Mouse (Mus musculus) induced T-regulatory cell, adult 2 months (primary cell): ENCODE data around the gene Babam2.
"Not testable (repeated sequence)": the region's sequence is repeated elsewhere in the genome, so short reads cannot be mapped to it uniquely, and the experiment has no call there.

Experiments
- DNase-seq: peaks from one replicate; pipeline ENCODE4 v3.0.0-alpha.2; 2012; ENCODE audit warnings: low read depth

Babam2 gene

DNA sequence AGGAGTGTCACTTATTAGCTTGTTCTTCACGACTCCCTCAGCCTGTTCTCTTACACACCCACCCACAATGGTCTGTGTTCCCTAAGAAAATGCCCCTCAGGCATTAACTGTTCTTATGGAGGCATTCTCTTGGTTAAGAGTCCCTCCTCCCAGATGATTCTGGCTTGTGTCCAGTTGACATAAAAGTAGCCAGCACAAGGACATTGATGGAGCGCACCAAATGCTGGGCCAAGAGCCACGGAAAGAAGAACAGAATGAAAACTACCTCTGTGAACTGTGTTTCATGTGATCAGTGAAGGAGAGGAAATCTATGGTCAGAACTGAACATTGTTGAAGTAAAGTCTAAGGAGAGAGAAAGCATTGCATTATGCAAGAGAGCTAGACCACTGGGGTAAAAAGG is 89.7 kb downstream of the Babam2 start:
- DNase-seq, result no peak

DNA sequence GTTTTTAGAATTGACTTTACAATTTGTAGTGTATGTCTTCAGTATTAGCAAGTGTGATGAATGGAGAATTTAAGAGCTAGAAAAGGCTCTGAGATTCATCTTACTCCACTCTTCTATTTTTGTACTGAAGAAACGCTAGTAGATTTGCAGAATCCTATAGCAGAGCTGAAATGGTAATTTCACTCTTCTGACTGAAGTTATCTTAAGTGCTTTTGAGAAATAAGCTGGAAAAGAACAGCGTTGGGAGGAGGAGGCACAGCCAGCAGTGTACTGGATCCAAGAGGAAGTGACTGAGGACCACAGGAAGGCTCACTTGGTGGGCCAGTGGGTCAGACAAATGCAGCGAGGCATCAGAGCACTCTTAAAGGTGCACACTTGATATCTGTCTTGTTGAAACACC is 90.1 kb downstream of the Babam2 start:
- no peak for DNase-seq

DNA sequence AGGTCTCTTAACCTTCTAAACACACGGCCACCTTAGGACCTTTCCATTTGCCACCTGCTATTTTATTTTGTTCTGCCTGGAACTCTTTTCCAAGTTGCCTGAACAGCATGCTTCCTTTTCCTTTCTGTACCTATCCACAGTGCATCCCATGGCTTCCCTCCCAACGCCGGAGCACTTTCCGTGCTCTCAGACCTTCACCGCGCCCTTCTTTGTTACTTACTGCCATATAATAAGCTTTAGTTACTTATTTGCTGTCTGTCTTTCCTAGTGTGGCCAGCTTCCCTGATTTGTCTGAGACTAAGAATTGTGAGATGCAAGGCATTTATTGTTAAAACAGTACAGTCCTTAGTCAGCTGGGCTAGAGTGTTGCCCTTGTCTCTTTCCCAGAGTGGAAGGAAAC is 94.9 kb downstream of the Babam2 start:
- no peak for DNase-seq

DNA sequence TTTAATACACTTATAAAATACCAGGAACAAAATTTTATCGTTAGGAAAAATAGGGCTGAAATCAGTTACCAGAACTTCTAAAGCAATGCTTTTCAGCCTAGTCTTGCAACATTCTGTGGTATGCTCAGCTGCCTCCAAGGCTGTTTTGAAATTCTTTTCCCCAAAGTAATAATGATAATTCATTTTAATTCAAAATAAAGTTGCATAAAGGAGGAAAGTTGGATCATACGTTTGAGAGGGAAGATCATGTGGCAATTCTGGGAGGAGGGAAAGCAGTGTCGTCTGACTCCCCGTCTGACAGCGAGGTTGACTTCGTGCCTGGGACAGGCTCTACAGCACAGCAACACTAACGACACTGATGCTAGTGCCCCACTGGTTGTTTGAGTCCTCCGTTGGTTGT is 95.4 kb downstream of the Babam2 start:
- no peak for DNase-seq

DNA sequence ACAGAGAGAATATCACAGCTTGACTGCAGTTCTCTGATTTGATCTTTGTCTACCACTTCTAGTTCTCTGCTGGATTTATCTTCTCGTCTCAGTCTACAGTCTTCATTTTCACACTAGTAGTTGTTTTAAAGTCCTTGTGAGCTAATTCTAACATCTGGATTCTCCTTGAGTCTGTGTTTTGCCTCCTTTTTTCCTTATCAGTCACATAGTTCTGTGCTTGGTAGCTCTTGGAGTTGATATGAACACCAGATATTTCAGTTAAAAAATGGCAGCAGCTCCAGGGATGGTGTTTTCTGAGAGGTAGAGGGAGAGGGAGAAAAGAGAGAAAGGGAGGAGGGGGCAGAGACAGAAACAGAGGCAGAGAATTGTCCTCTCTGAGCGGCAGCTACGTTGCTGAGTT is 97.9 kb downstream of the Babam2 start:
- no peak for DNase-seq

DNA sequence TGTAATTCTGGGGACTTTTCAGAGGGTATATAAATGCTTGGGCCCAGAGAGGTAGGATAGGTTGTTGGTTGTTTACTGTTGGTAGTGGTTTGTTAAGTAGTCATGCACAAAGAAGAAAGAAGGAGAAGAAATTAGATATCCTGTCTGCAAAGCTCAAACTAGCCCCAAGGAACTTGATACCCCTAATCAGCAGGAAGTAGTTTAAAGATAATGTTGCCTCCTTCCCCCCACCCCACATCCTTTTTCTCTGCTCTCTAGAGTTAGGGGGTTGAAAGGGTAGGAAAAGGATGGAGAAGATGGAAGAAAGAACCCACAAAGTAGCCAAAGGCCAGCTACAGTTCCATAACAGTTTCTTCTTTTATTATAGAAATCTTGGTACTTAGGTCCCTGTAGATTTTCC is 99.5 kb downstream of the Babam2 start:
- no peak for DNase-seq

DNA sequence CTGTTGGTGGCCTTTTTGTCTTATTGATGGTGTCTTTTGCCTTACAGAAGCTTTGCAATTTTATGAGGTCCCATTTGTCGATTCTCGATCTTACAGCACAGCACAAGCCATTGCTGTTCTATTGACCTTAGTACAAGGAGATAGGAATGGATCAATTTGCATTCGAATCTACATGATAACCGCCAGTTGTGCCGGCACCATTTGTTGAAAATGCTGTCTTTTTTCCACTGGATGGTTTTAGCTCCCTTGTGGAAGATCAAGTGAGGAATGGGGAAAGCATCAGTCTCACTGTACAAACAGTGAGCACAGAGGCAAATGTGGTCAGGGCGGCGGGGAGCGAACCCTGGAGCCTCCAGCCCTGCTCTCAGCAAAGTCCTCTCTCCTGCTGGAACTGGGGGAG is 106.7 kb downstream of the Babam2 start:
- DNase-seq, result not testable (repeated sequence)

DNA sequence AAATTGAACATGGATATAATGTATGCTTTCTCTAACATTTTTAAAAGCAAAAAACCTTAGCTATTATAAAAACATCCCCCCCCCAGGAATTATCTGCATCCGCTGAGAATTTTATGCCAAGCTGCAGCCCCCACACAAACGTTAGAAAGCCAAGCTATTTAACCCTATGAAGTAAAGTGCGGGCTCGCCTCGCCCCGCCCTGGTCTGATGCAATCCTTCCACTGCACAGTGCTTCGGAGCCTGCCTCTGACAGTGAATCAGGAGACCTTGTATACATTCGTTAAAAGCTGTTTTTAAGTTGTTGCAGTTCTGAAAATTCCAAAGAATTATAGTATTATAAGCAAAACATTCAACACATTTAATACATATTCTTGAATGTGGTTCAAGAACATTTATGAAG is 107.3 kb downstream of the Babam2 start:
- no peak for DNase-seq

DNA sequence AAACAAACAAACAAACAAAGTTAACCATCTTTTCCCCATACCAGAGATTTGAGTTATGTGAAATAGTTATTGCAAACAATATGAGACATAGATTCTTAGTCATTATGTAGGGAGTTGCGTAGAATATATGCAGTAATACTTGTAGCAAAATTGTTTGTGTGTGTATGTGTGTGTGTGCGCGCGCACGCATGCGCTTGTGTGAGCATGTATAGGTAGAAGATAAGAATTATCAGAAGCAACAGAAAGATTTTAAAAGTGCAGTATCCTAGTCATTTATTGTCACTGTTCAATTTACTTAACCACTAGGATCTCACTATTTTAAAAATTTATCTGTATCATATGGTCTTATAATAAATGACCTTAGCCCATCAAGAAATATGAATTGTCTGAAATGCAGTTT is 109.8 kb downstream of the Babam2 start:
- no peak for DNase-seq

DNA sequence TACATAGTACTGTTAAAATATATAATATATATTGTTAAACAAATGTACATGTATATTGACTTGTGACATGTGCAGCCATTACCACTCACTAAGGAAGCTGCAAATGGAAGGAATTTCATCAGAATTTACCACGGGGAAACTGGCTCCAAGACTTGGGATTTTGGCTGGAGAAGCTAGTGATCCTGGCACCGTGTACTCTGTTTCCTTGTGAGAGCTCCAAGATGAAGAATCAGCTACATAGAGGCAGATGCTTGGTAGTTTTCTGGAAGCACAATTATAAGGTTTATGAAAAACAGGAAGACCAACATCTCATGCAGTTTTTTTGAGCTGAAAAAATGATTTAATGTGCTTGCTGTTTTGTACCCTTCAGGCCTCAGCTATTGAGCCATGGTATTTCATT is 110.8 kb downstream of the Babam2 start:
- DNase-seq, result no peak

DNA sequence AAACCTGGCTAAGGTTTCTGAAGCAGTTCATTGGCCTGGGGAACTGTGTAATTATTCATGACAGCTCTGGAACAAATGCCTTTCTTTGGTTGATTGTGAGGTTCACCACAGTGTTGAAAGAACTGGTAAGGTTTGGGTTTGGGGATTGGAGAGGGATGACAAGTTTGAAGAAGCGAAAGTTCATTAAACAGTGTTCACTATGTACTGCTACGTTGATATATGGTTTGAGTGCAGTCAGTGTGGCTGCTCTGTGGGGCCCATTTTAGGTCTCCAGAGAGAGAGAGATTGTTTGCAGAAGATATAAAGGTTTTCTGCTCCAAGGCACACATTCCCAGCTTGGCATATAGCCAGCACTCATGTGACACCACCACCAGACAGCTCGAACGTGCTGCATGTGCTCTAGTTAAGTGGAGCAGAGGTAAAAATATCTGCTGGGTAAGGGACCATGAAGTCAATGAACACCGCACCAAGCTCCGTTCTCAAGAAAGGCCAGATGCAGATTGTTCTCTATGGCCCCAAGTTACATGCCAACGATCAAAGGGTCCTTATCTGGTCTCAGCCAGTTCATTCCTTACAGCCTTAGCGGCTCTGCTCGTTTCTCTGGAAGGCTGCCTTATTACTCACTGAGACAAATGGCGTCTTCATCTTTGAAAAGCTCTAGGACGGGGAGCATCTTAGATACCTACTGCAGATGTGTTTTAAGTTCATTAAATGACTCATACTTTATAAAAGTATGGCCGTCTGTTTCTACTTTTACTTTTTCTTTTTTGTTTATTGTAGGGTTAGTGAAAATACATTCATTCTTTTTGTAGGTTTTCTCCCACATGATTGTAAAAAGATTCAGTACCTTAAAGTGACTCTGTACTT is 113.5 kb downstream of the Babam2 start:
- no peak for DNase-seq

DNA sequence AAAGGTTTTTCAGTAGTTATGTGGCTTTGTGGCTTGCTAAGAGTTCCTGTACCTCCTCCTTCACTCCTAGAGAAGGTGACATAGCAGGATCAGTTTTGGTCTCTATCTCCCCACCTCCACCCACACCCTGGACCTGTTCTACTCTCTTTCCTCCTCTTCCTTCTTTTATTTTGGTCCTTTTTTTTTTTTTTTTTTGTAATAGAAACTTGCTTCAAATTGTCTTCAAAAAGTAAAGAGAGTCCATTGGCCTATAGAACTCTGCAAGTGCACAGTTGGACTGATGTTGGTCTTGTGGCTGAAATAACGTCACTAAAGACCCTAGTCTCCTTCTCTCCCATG is 114.1 kb downstream of the Babam2 start:
- DNase-seq, result no peak

DNA sequence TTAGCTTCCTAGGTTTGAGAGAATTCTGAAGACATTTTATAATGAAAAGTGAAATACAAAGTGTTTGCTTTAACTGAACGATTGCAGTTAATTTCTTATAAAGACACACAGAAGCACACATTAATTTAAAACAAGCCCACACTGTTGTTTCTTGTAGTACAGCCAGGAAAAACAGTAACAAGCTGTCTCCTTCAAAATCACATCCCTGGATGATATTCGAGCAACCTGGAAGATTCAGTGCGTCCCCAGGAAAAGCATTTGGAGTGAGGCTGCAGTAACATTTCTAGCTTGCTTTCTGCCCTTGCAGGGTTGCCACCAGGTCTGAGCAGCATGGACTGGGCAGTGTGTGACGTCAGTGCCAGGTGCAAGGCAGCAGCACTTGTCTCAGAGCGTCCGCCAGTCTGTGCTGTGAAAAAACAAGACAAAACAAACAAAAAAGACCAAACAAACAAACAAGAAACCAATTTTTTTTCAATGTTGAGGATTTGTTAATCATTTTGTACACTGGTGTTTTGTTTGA is 115.7 kb downstream of the Babam2 start:
- DNase-seq, result no peak

DNA sequence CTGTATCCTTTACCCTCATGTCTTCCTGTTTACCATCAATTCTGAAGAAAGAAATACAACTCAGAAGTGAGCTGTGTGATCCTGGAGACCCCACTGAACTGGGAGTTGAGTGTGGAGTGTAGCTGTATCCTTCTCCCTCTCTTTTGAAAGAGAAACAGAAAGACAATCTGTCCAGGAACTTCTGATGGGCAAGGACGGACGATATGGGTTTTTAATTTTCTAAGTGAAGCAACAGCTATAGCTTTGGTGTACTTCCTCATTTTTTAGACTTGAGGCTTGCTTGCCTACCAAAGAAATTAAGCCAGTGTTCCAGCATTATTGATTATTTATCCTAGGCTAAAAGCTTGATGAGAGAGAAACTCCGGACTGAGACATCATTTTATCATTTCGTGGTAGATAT is 116.6 kb downstream of the Babam2 start:
- no peak for DNase-seq

DNA sequence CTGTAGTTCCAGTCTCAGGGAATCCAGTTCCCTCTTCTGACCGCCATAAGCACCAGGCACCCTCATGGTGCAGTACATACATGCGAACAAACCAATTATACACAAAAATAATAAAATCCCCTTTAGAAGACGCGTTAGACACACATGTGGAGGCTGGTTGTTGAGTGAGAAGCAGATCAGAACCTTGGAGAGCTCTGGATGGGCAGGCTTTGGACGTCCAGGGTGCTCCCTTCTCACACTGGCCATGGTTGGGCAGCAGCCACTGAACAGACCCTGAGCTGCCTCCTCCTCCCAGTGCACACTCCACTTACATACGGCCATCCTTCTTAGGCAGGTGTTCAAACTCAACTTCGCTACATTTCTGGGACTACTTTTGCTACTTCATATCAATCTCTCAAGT is 117.6 kb downstream of the Babam2 start:
- DNase-seq, result no peak

DNA sequence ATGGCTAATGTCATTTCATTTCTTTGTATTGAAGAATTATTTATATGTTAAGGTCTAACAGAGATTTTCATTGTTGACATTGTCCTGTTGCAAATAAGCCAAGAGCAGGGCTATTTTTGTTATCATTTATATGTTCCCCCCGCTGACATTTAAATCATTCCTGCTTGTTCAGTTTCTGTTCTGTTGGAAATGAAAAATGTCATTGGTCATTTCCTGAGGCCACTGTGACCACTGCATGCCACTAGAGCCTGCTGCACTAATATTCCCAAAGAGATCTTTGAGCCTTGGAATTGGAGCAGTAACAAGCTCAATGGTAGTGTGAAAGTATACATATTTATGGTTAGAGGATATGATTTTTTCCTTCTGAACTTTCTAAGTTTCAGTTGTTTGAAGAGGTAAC is 118.6 kb downstream of the Babam2 start:
- DNase-seq, result no peak

DNA sequence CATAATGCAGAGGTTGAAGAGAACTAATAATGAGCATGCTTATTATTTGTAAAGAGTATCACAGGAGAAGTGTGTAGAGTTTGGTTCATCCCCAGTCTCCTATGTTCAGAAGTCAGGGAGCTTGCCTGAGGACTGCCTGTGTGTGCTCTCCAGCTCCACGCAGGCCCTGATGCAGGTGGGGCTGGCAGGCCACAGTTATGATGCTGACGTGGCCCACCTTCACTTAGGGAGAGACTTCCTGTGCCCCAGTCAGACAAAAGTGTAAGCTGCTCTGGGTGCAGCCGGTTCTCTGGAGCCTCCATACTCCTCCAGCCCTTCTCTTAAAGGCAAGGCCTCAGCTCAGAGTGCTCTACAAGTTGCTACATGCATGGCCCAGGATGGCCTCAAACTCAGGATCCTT is 123.3 kb downstream of the Babam2 start:
- DNase-seq, result no peak

DNA sequence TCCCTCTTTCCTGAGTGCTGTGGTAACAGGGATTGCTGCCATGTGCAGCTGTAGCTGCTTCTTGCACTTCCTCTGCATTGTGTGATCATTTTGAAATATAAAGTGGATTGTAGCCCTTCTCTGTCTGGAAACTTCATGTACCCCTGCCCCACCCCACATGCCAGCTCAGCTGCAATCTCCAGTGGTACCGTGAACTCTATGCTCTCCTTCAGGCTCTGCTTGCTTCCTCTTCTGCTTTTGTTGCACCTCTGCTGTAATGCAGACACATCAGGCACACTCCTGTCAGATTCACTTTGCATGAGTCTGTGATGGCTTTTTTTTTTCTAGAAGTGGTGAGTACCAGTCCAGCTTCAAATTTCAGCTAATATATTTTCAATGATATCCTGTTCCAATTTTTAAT is 123.7 kb downstream of the Babam2 start:
- no peak for DNase-seq

DNA sequence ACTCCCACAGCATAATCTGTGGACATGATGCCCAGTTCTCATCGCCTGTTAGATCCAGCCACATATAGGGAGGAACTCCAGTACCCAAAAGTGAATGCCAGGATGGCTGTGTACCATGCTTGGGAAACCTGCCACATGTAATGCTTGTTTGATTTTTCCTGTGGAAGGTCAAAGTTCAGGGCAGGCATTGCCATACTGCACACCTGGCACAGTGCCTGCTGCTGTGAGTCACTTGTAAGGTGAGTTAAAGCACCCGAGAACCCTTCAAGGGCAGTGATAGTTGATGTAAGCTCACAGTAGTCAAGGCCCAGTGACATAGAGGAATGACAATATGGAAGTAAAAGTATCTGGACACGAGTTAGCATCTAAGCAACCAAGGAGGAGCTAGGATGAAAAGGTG is 126.2 kb downstream of the Babam2 start:
- DNase-seq, result no peak

DNA sequence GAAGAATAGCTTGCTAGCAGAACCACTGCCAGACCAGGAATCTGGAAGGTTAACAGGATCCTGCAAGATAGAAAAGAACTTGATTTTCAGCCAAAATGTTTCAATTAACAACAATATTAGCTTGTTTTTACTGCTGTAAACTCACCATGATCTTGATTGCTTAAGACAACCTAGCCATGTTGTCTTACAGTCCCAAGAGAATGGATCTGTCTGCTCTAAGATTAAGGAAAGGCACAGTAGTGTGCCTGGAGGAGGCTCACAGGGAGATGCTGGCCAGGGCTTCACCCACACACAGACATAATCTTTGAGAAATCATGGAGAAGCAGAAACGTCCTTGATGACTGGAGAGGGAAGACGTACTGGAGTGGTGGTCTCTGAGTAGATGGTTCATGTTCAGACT is 126.6 kb downstream of the Babam2 start:
- DNase-seq, result no peak

DNA sequence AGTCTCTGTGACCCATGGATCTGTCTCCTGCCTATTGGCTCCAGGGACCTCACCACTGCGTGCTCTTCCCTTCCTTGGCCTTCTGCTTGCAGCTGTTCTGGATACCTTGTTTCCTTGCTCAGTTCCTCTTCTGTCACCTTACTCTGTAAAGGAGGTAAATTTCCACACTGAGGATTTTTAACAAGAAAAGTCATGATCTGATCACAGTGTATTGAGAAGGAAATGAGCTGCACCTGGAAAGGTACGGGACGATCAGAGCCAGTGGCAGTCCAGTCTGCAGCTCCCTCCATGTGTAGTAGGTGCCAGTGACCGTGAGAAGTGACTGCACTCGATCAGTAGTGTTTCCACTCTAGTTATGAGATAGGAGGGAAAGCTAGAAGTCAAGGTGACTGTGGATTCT is 129.8 kb downstream of the Babam2 start:
- DNase-seq, result no peak

DNA sequence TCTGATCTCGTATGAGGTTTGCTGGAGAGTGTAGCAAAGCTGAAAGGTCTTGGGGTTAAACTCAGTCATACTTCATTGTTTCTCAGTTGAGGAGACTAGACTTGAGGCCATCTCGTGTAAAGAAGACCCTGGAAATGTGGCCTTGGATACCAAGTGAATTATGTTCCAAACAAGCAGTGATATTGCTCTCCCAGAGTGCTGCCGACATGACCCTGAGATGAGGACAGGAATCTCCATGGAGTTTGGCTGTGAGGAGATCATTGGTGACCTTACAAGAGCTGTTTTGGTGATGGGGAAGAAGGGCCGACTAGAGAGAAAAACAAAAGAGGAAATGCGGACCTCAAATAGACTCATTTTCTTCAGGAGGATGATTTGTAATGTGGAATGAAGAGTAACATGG is 130.4 kb downstream of the Babam2 start:
- no peak for DNase-seq

DNA sequence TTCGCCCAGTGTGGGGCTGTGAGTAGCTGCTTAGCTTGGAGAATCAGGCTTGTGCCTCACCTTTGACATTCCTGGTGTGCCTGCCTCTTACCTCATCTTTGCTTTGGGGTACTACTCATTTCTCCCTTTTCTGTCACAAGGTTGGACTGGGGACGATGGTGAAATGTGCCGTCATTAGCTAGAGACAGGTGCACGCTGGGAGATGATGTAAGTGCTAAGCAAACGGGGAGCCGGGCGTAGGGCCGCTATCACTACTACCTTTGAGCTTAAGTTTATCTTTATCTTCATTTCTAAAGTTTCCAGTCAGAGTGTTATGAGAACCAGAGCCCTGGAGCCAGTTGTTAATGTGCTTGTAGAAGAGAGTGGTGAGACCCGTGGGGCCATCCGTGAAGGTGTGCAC is 131.3 kb downstream of the Babam2 start:
- DNase-seq, result no peak

DNA sequence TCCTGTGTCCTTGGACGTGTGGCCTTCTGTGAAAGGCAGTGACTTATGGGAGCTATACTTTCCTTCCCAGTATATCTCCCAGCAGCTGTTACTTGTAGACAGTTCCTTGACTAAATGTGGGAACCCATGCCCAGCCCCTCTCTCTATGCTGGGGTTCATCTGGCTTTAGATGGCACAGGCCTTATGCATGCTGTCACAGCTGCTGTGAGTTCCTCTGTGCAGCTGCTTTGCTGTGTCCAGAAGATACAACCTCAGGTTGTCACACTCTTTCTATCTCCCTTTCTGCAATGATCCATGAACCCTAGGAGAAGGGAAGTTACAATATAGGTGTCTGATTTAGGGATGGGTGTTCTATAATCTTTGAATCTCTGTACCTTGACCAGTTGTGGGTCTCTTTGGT is 132.1 kb downstream of the Babam2 start:
- DNase-seq, result no peak
